Mouse (Mus musculus) stomach, postnatal 0 days (tissue): ENCODE results near the gene Rftn1.

Source experiments
- CTCF ChIP-seq: IDR thresholded peaks from 2 replicates; pipeline ENCODE4 v1.5.1; 2016; ENCODE audit warnings: antibody characterized with exemption, low read depth, mild to moderate bottlenecking, moderate library complexity
- EP300 ChIP-seq: optimal IDR thresholded peaks from 2 replicates; pipeline ENCODE3; 2016; ENCODE audit warnings: antibody characterized with exemption

- no peak for TF ChIP-seq CTCF
- no peak for TF ChIP-seq EP300
These were observed 8.8 kb upstream of the Rftn1 start for GRCm38 (mm10) chr17:50199075-50199850.
